Mouse (Mus musculus) NIH3T3 (cell line): ENCODE data around the gene Slc25a34.

Experiments
- DNase-seq: peaks from one replicate; pipeline ENCODE4 v3.0.0-alpha.2; 2012; ENCODE audit warnings: low read depth

Gene Slc25a34

GRCm38 (mm10) chr4:141643118-141643855, 19.7 kb upstream of the Slc25a34 start:
- DNase-seq = peak; percentile 59

GRCm38 (mm10) chr4:141641961-141642811, 18.6 kb upstream of the Slc25a34 start:
- DNase-seq = no peak

- DNase-seq = no peak
Measured at GRCm38 (mm10) chr4:141641353-141641771, 17.7 kb upstream of the Slc25a34 start.

GRCm38 (mm10) chr4:141639474-141639873, 15.9 kb upstream of the Slc25a34 start:
- DNase-seq = no peak

- no peak for DNase-seq
Measured at GRCm38 (mm10) chr4:141636693-141637092, 13.1 kb upstream of the Slc25a34 start.

GRCm38 (mm10) chr4:141635991-141636390, 12.4 kb upstream of the Slc25a34 start:
- no peak for DNase-seq

GRCm38 (mm10) chr4:141632111-141632873, 8.7 kb upstream of the Slc25a34 start:
- DNase-seq = no peak

- DNase-seq = no peak
Measured at GRCm38 (mm10) chr4:141631250-141631649, 7.6 kb upstream of the Slc25a34 start.

- no peak for DNase-seq
Measured at GRCm38 (mm10) chr4:141630021-141630420, 6.4 kb upstream of the Slc25a34 start.

- DNase-seq = no peak
Measured at GRCm38 (mm10) chr4:141628661-141629060, 5.0 kb upstream of the Slc25a34 start.

GRCm38 (mm10) chr4:141627502-141627901, 3.9 kb upstream of the Slc25a34 start:
- DNase-seq = no peak

GRCm38 (mm10) chr4:141625774-141626550, 2.3 kb upstream of the Slc25a34 start:
- no peak for DNase-seq

GRCm38 (mm10) chr4:141624983-141625773, 1.6 kb upstream of the Slc25a34 start:
- peak; percentile 51 for DNase-seq

- DNase-seq = no peak
Measured at GRCm38 (mm10) chr4:141624134-141624533, 513 bp upstream of the Slc25a34 start.

GRCm38 (mm10) chr4:141623037-141623436, 584 bp downstream of the Slc25a34 start:
- DNase-seq = no peak

GRCm38 (mm10) chr4:141622580-141622979, 1.0 kb downstream of the Slc25a34 start:
- no peak for DNase-seq

- no peak for DNase-seq
Measured at GRCm38 (mm10) chr4:141622091-141622490, 1.5 kb downstream of the Slc25a34 start.

GRCm38 (mm10) chr4:141621297-141621696, 2.3 kb downstream of the Slc25a34 start:
- no peak for DNase-seq

GRCm38 (mm10) chr4:141619299-141619883, 4.2 kb downstream of the Slc25a34 start:
- DNase-seq = no peak

GRCm38 (mm10) chr4:141618565-141619243, 4.9 kb downstream of the Slc25a34 start, which contains the start of gene Tmem82:
Gene Tmem82, minus strand, starts transcription at chr4:141618633.
- peak; percentile 80 for DNase-seq
